13 mouse cellular contexts compared by ENCODE assay signal in genomic region chr2:32867354-32867753, GRCm38 (mm10). TPM values are rescaled to one million over a fixed set of nuclear protein-coding genes. Genes with fewer than 3 reads are reported as not detected.
DNase-seq lines count a peak whose midpoint lies in the region; ATAC-seq lines count a peak whose summit lies in the region.
"Had no signal": no experiment of that assay in that cellular context is flagged by ENCODE, and none has a peak within 500 bp of the region (broad histone marks: within the 10 kb centered on the region; RNA-seq: fewer than 3 reads in every experiment).

No protein-coding gene starts in this region.

- DNase-seq in MN1 (ENCODE audit: low spot score) = peak; percentile 75
- peak; percentile 71 for DNase-seq in adrenal gland, adult 8-10 months
- peak; percentile 85 for DNase-seq in fibroblast of lung, adult 2 months (ENCODE audit: low read depth)
- DNase-seq in hindbrain, embryonic 14.5 days (ENCODE audit: low spot score) = no peak
- DNase-seq in kidney, adult 9 months = no peak
- no peak for DNase-seq in right cerebral cortex, adult 2 months (ENCODE audit: low spot score in 2 of 2)
- DNase-seq: cerebellum, adult 9-11 months; forebrain, postnatal 0 days; gastrocnemius, postnatal 36 days; lung, embryonic 14.5 days had no signal

- H3K27me3 ChIP-seq in hindbrain, embryonic 14.5 days (ENCODE audit: control insufficient read depth, insufficient read depth, low read length) = no peaks in the 10 kb centered on the region
- H3K27me3 ChIP-seq: limb, embryonic 12.5 days had no signal

- no peaks in the 10 kb centered on the region for H3K9me3 ChIP-seq in hindbrain, embryonic 14.5 days (ENCODE audit: control insufficient read depth, low read length)
- H3K9me3 ChIP-seq: limb, embryonic 12.5 days had no signal

- H3K4me2 ChIP-seq in hindbrain, embryonic 14.5 days (replicated peaks) = no peak overlapping the region
- H3K4me2 ChIP-seq: limb, embryonic 12.5 days; lung, embryonic 14.5 days had no signal

- H3K27ac ChIP-seq in hindbrain, embryonic 14.5 days = no peak overlapping the region
- H3K27ac ChIP-seq: limb, embryonic 12.5 days had no signal

- no peaks in the 10 kb centered on the region for H3K36me3 ChIP-seq in hindbrain, embryonic 14.5 days (replicated peaks; ENCODE audit: control insufficient read depth, insufficient read depth)
- H3K36me3 ChIP-seq: limb, embryonic 12.5 days had no signal

- peak; percentile 78 for ATAC-seq in monocyte, adult 5-6 weeks (replicated peaks; ENCODE audit: insufficient number of reproducible peaks, low FRiP score, low TSS enrichment, poor library complexity, severe bottlenecking)
- no peak for ATAC-seq in hindbrain, embryonic 14.5 days (ENCODE audit: low FRiP score)
- ATAC-seq: forebrain, postnatal 0 days; intestine, embryonic 16.5 days had no signal

- H3K9ac ChIP-seq in hindbrain, embryonic 14.5 days = no peak overlapping the region
- H3K9ac ChIP-seq: forebrain, postnatal 0 days; limb, embryonic 12.5 days; lung, embryonic 14.5 days had no signal

- no peak overlapping the region for H3K4me3 ChIP-seq in hindbrain, embryonic 14.5 days (replicated peaks; ENCODE audit: low read length)
- H3K4me3 ChIP-seq: limb, embryonic 12.5 days had no signal

- WGBS in hindbrain, embryonic 14.5 days = 83% methylated on average over 4 of the region's 4 CpGs

- no peaks in the 10 kb centered on the region for H3K4me1 ChIP-seq in hindbrain, embryonic 14.5 days (replicated peaks; ENCODE audit: control insufficient read depth, insufficient read depth, low read length)
- H3K4me1 ChIP-seq: limb, embryonic 12.5 days had no signal

RNA-seq across cellular contexts. Expression of gene Fam129b, which starts 8.6 kb away (rescaled TPM):
- 10 to 100 TPM; 18.7 to 35.3 (median 29.3) TPM for total RNA-seq in adrenal gland, adult 8-10 months (2022)
- 12.9 to 14.8 TPM (median 14.4 TPM) in 3 replicates for total RNA-seq in monocyte, adult 5-6 weeks (2017)
- polyA plus RNA-seq in hindbrain, embryonic 14.5 days (2014; fragmentation: Nextera tagmentation; extraction: Ambion mirVana) = 16.8 and 19.4 TPM in 2 replicates

RNA-seq across cellular contexts. Expression of gene Stxbp1, which starts 20.3 kb away (rescaled TPM):
- total RNA-seq in adrenal gland, adult 8-10 months (2022) = 10 to 100 TPM; 23.8 to 50.5 (median 37.5) TPM
- 0.43 to 1.2 TPM (median 1.1 TPM) in 3 replicates for total RNA-seq in monocyte, adult 5-6 weeks (2017)
- polyA plus RNA-seq in hindbrain, embryonic 14.5 days (2014; fragmentation: Nextera tagmentation; extraction: Ambion mirVana) = 275 and 317 TPM in 2 replicates

Comparison
In these comparisons a context has a peak if more than half of its experiments do, and no peak if none do; other contexts are left out.
1. DNase-seq: peak in MN1 (single experiment), adrenal gland, adult 8-10 months (single experiment) and fibroblast of lung, adult 2 months (single experiment); none in hindbrain, embryonic 14.5 days (single experiment), kidney, adult 9 months (single experiment) and right cerebral cortex, adult 2 months (0 of 2).
2. RNA of gene Stxbp1, which starts 20.3 kb away (total RNA-seq): 23.8 to 50.5 TPM in adrenal gland, adult 8-10 months; 0.43 to 1.2 TPM in monocyte, adult 5-6 weeks; every median in the first group is over 10 times any median in the second.